Mouse (Mus musculus): ENCODE data around the gene Wnt3a. TPM values are rescaled to one million over a fixed set of nuclear protein-coding genes. Genes with fewer than 3 reads are reported as not detected.

Gene Wnt3a
- polyA plus RNA-seq, 1 experiment from 2014 or later = 0.45 TPM

DNA sequence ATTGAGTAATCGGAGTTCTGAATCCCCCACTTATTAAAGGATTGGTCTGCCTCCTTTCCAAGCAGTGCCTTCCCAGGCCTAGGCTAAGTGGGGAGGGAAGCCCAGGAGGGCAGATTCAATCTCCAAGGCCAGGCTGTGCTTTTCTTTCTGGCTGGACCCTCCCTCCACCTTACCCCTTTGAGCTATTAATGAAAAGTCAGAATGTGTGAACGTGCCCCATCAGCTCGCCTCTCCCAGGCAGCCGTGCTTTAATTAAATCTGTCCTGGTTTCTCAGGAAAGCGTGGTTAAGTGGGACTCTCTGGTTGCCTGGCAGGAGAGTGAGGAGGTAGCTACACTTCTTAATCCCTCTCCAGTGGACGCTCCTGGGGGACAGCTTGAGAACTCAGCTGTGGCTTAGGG is 39.1 kb upstream of the Wnt3a start:
- Histone ChIP-seq H3K27me3 (replicated peaks; ENCODE audit: control insufficient read depth, insufficient read depth, low read length) (no peaks in the 10 kb centered on the region), H3K27ac (ENCODE audit: low read depth, low read length) (peak overlapping the region; percentile 12; the same call in 1 of the 2 replicates), H3K9me3 (ENCODE audit: control insufficient read depth, low read length) (no peaks in the 10 kb centered on the region), H3K4me1 (ENCODE audit: control insufficient read depth, insufficient read depth, low read depth, low read length) (peaks cover 12% of the 10 kb centered on the region), H3K4me2 (ENCODE audit: low read length) (no peak overlapping the region), H3K9ac (ENCODE audit: low read depth, low read length) (0 out of 2 replicates have a peak overlapping the region, but pooled peaks have one; percentile 38), H3K36me3 (ENCODE audit: control insufficient read depth, insufficient read depth, low read length) (no peaks in the 10 kb centered on the region), H3K4me3 (ENCODE audit: low read length) (no peak overlapping the region)
- 27% methylated on average over 6 of the region's 6 CpGs for WGBS
- peak; percentile 61 for ATAC-seq

DNA sequence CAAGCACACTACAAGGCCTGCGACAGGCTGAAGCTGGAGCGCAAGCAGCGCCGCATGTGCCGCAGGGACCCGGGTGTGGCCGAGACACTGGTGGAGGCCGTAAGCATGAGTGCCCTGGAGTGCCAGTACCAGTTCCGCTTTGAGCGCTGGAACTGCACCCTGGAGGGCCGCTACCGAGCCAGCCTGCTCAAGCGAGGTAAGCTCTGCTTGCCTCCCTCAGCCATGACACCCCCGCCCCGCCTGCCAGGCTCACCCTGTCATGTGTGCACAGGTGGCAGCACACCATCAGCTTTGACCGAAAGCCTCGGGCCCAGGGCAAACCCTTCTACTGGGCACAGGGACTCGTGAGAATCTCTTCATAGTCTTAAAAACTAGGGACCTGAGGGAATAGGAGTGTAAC is 37.1 kb upstream of the Wnt3a start:
- peaks cover 12% of the 10 kb centered on the region for H3K4me1 ChIP-seq (ENCODE audit: control insufficient read depth, insufficient read depth, low read depth, low read length)
- no peaks in the 10 kb centered on the region for H3K27me3 ChIP-seq (replicated peaks; ENCODE audit: control insufficient read depth, insufficient read depth, low read length)
- no peak overlapping the region for H3K4me2 ChIP-seq (ENCODE audit: low read length)
- no peak overlapping the region for H3K4me3 ChIP-seq (ENCODE audit: low read length)
- WGBS = 85% methylated on average over 18 of the region's 18 CpGs
- no peak for ATAC-seq
- H3K9ac ChIP-seq (ENCODE audit: low read depth, low read length) = no peak overlapping the region
- H3K27ac ChIP-seq (ENCODE audit: low read depth, low read length) = no peak overlapping the region
- H3K9me3 ChIP-seq (ENCODE audit: control insufficient read depth, low read length) = no peaks in the 10 kb centered on the region
- H3K36me3 ChIP-seq (ENCODE audit: control insufficient read depth, insufficient read depth, low read length) = no peaks in the 10 kb centered on the region

DNA sequence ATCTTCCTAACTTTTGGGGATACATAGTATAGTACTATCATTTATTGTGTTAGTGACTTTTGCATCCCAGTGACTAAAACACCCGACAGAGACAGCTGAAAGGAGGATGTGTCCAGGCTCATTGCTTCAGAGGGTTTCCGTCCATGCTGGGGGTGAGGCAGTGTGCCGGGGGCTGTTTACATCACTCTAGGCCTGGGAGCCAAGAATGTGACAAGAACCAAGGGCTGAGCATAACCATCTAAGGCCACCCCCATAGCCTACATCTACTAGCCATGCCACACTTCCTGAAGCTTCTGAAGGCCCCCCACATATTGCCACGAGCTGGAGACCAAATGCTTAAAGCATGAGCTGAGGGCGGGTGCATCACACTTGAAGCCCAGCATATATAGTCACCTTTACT is 34.2 kb upstream of the Wnt3a start:
- Histone ChIP-seq H3K9ac (ENCODE audit: low read depth, low read length) (no peak overlapping the region), H3K27me3 (replicated peaks; ENCODE audit: control insufficient read depth, insufficient read depth, low read length) (no peaks in the 10 kb centered on the region), H3K4me1 (ENCODE audit: control insufficient read depth, insufficient read depth, low read depth, low read length) (peaks cover 10% of the 10 kb centered on the region), H3K27ac (ENCODE audit: low read depth, low read length) (no peak overlapping the region), H3K36me3 (ENCODE audit: control insufficient read depth, insufficient read depth, low read length) (no peaks in the 10 kb centered on the region), H3K4me2 (ENCODE audit: low read length) (no peak overlapping the region), H3K4me3 (ENCODE audit: low read length) (no peak overlapping the region), H3K9me3 (ENCODE audit: control insufficient read depth, low read length) (no peaks in the 10 kb centered on the region)
- ATAC-seq = no peak
- WGBS = 55% methylated on average over 5 of the region's 5 CpGs

DNA sequence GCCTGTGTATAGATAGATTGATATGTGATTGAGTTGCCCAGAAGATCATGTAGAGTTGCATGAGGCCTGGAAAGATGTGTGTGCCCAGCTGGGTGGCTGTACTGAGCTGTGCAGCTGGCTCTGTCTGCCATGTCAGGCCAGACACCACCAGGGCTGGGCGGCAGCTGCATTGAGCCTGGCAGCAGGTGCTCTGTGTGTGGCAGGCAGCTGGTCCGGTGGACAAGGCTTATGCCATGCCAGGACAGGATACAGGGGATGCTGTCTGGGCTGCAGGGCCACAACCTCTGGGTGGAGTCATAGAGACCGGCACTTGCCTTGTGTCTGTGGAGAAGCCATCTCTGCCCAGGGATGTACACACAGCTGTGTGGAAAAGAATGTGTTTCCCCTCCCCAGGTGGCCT is 32.4 kb upstream of the Wnt3a start:
- Histone ChIP-seq H3K27ac (ENCODE audit: low read depth, low read length) (no peak overlapping the region), H3K27me3 (replicated peaks; ENCODE audit: control insufficient read depth, insufficient read depth, low read length) (no peaks in the 10 kb centered on the region), H3K4me1 (ENCODE audit: control insufficient read depth, insufficient read depth, low read depth, low read length) (no peaks in the 10 kb centered on the region), H3K4me2 (ENCODE audit: low read length) (no peak overlapping the region), H3K9ac (ENCODE audit: low read depth, low read length) (no peak overlapping the region), H3K4me3 (ENCODE audit: low read length) (no peak overlapping the region), H3K36me3 (ENCODE audit: control insufficient read depth, insufficient read depth, low read length) (no peaks in the 10 kb centered on the region), H3K9me3 (ENCODE audit: control insufficient read depth, low read length) (no peaks in the 10 kb centered on the region)
- ATAC-seq = no peak
- WGBS = 52% methylated on average over 2 of the region's 3 CpGs

DNA sequence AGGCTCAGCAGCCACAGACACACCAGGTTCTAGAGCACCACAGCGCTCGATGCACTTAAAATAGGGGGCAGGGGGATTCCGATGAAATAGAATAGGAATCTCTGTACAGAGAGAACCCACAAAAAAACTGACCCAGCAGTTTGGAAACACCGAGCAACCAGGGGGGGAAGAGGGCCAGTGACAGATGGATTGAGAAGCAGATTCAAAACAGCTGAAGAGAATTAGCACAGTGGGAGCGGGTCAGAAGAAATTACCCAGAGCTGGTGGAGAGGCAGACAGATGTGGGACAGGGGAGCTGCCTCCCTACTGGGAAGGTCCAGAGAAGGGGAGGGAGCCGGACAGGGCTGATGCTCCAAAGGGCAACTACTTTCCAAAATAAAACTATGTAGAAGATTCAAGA is 26.0 kb upstream of the Wnt3a start:
- H3K4me1 ChIP-seq (ENCODE audit: control insufficient read depth, insufficient read depth, low read depth, low read length) = peaks cover 8% of the 10 kb centered on the region
- no peaks in the 10 kb centered on the region for H3K9me3 ChIP-seq (ENCODE audit: control insufficient read depth, low read length)
- no peak for ATAC-seq
- 62% methylated on average over 6 of the region's 6 CpGs for WGBS
- no peaks in the 10 kb centered on the region; the same call in 1 of the 2 replicates for H3K27me3 ChIP-seq (replicated peaks; ENCODE audit: control insufficient read depth, insufficient read depth, low read length)
- no peak overlapping the region for H3K4me2 ChIP-seq (ENCODE audit: low read length)
- no peaks in the 10 kb centered on the region for H3K36me3 ChIP-seq (ENCODE audit: control insufficient read depth, insufficient read depth, low read length)
- H3K9ac ChIP-seq (ENCODE audit: low read depth, low read length) = no peak overlapping the region
- H3K27ac ChIP-seq (ENCODE audit: low read depth, low read length) = no peak overlapping the region
- no peak overlapping the region for H3K4me3 ChIP-seq (ENCODE audit: low read length)

DNA sequence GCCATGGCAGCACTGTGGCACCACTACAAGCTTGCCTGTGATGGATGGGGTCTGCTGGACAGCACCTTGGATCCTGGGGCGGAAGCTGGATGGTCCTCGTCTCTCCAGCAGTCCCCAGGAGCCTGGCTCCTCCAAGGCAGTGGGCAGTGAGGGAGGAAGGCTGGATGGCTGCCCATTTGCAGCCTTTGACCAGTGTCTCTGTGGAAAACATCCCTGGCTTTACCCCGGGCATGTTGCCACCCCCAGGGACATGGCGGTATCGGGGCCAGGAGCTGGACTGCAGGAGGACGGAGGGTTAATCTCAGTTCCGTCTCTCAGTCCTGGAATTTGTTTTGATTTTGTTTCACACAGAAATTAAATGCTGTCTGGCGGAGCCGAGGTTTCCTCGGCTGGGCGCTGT is 23.4 kb upstream of the Wnt3a start:
- 59% methylated on average over 9 of the region's 11 CpGs for WGBS
- Histone ChIP-seq H3K4me2 (ENCODE audit: low read length) (no peak overlapping the region), H3K9me3 (ENCODE audit: control insufficient read depth, low read length) (no peaks in the 10 kb centered on the region), H3K4me3 (ENCODE audit: low read length) (no peak overlapping the region), H3K27ac (ENCODE audit: low read depth, low read length) (no peak overlapping the region), H3K4me1 (ENCODE audit: control insufficient read depth, insufficient read depth, low read depth, low read length) (peaks cover 15% of the 10 kb centered on the region), H3K27me3 (replicated peaks; ENCODE audit: control insufficient read depth, insufficient read depth, low read length) (peaks cover 8% of the 10 kb centered on the region), H3K9ac (ENCODE audit: low read depth, low read length) (no peak overlapping the region), H3K36me3 (ENCODE audit: control insufficient read depth, insufficient read depth, low read length) (no peaks in the 10 kb centered on the region)
- peak; percentile 49 for ATAC-seq

DNA sequence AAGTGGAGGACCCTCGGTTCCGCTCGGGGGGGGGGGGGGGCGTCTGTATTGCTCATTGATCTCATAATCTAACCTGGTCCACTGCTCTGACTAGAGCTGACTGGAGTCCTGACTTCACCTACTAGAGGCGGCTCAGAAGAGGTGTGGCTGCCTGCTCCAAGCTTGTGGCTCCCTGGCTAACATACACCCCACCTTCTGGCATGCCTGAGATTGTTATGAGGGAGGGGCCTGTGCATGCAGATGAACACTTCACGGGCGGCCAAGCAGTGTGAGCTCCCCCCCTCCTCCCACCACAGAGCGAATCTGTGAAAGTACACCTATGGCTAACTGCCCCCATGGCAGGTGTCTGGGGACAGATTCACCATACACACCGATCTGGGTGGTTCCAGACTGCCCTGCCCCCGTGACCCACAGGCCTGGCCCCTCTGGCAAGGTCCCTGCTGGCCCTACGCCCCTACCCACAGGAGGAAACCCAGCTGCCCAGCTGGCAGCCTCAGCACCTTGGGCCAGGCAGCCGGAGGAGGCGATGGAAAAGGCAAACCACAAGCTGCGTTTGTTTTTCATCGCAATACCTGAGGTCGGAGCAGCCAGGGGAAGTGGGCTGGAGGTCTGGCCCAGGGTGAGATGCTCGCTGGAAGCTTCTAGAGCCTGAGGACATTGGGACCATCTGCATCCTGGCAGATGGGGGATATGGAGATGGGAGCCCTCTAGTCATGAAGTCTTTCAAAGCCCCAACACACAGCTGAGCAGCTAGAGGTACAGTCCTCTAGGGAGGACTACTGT is 22.7 kb upstream of the Wnt3a start:
- Histone ChIP-seq H3K4me2 (ENCODE audit: low read length) (no peak overlapping the region), H3K27me3 (replicated peaks; ENCODE audit: control insufficient read depth, insufficient read depth, low read length) (peaks cover 15% of the 10 kb centered on the region), H3K4me3 (ENCODE audit: low read length) (no peak overlapping the region), H3K9me3 (ENCODE audit: control insufficient read depth, low read length) (no peaks in the 10 kb centered on the region), H3K36me3 (ENCODE audit: control insufficient read depth, insufficient read depth, low read length) (no peaks in the 10 kb centered on the region), H3K9ac (ENCODE audit: low read depth, low read length) (no peak overlapping the region), H3K4me1 (ENCODE audit: control insufficient read depth, insufficient read depth, low read depth, low read length) (peaks cover 20% of the 10 kb centered on the region), H3K27ac (ENCODE audit: low read depth, low read length) (no peak overlapping the region)
- 66% methylated on average over 15 of the region's 17 CpGs for WGBS
- ATAC-seq = no peak

DNA sequence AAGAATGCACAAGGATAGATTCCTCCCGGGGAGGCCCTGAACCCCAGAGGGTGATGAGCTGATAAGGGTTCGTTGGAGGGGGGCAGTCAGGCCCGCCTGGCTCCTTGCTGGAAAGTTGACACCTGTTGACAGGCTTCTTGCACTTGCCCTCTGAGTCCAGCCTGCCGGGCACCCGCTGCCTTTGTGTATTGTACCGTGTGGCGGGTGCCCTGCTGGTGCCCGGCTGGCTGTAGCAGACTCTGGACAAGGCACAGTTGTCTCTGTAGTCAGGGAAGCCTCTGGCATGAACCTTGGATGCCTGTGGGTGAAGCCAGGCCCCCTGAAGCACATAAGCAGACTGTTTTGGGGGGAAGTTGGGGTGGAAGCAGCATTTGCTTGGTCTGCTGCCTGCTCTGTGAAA is 21.9 kb upstream of the Wnt3a start:
- no peak for ATAC-seq

DNA sequence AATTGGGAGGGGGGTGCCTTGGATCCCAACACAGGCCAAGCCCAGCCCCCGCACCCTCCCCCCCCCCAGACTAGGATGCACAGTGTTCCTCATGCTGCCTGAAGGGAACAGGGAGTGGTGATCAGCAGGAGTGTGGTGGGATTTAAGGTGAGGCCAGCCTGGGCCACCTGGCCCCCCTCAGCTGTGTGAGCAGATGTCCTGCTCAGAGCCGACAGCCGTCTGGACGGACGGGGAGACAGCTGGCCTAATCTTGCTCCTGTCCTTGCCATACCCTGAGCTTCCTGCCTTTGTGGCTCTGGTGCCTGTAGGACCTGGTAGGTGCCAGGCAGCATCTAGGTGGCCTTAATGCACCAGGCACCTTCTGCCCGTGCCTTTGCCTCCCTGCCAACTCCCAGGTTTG is 21.5 kb upstream of the Wnt3a start:
- ATAC-seq = no peak
- peaks cover 25% of the 10 kb centered on the region for H3K27me3 ChIP-seq (replicated peaks; ENCODE audit: control insufficient read depth, insufficient read depth, low read length)
- no peaks in the 10 kb centered on the region for H3K9me3 ChIP-seq (ENCODE audit: control insufficient read depth, low read length)

More for the DNA sequence above, 21.9 kb upstream of the Wnt3a start:
- no peak overlapping the region for H3K4me2 ChIP-seq (ENCODE audit: low read length)
- no peaks in the 10 kb centered on the region for H3K9me3 ChIP-seq (ENCODE audit: control insufficient read depth, low read length)
- no peak overlapping the region for H3K9ac ChIP-seq (ENCODE audit: low read depth, low read length)
- peaks cover 26% of the 10 kb centered on the region for H3K4me1 ChIP-seq (ENCODE audit: control insufficient read depth, insufficient read depth, low read depth, low read length)
- no peak overlapping the region for H3K27ac ChIP-seq (ENCODE audit: low read depth, low read length)
- peaks cover 21% of the 10 kb centered on the region for H3K27me3 ChIP-seq (replicated peaks; ENCODE audit: control insufficient read depth, insufficient read depth, low read length)
- WGBS = 53% methylated on average over 8 of the region's 8 CpGs
- no peak overlapping the region for H3K4me3 ChIP-seq (ENCODE audit: low read length)
- H3K36me3 ChIP-seq (ENCODE audit: control insufficient read depth, insufficient read depth, low read length) = no peaks in the 10 kb centered on the region

More for the DNA sequence above, 21.5 kb upstream of the Wnt3a start:
- WGBS = 48% methylated on average over 6 of the region's 6 CpGs
- Histone ChIP-seq H3K9ac (ENCODE audit: low read depth, low read length) (no peak overlapping the region), H3K36me3 (ENCODE audit: control insufficient read depth, insufficient read depth, low read length) (no peaks in the 10 kb centered on the region), H3K4me1 (ENCODE audit: control insufficient read depth, insufficient read depth, low read depth, low read length) (peaks cover 30% of the 10 kb centered on the region), H3K4me3 (ENCODE audit: low read length) (no peak overlapping the region), H3K4me2 (ENCODE audit: low read length) (no peak overlapping the region), H3K27ac (ENCODE audit: low read depth, low read length) (no peak overlapping the region)

Measured in hindbrain, embryonic 16.5 days (tissue).